Mouse (Mus musculus) intestine, embryonic 16.5 days (tissue): ENCODE data around the gene Cactin. TPM values are rescaled to one million over a fixed set of nuclear protein-coding genes. Genes with fewer than 3 reads are reported as not detected.

Source experiments
- ATAC-seq: fragments of 200-750 bp; cut with Nextera tagmentation; 2 replicates; pipeline ENCODE4 v1.8.0; 2017; ENCODE audit warnings: moderate TSS enrichment, moderate library complexity
- H3K27ac ChIP-seq: fragments of 300-500 bp; sonication (generic); 2 replicates; pipeline ENCODE4 v1.5.1; 2014; ENCODE audit warnings: mild to moderate bottlenecking, low read length
- H3K27me3 ChIP-seq: fragments of 300-500 bp; sonication (generic); replicated peaks from 2 replicates; pipeline ENCODE4 v1.6.1; 2014; ENCODE audit warnings: low read length, control low read depth, mixed read lengths; ENCODE audit not compliant: control insufficient read depth, insufficient read depth
- H3K36me3 ChIP-seq: fragments of 300-500 bp; sonication (generic); 2 replicates; pipeline ENCODE4 v1.6.1; 2014; ENCODE audit warnings: low read length, control low read depth; ENCODE audit not compliant: control insufficient read depth, insufficient read depth
- H3K4me1 ChIP-seq: fragments of 300-500 bp; sonication (generic); 2 replicates; pipeline ENCODE4 v1.6.1; 2014; ENCODE audit warnings: low read length, control low read depth, mixed read lengths; ENCODE audit not compliant: control insufficient read depth, insufficient read depth
- H3K4me2 ChIP-seq: fragments of 300-500 bp; sonication (generic); 2 replicates; pipeline ENCODE4 v1.6.1; 2014; ENCODE audit warnings: low read depth, low read length, control low read depth
- H3K4me3 ChIP-seq: fragments of 300-500 bp; sonication (generic); 2 replicates; pipeline ENCODE4 v1.5.1; 2014; ENCODE audit warnings: mild to moderate bottlenecking, low read length
- H3K9ac ChIP-seq: fragments of 300-500 bp; sonication (generic); 2 replicates; pipeline ENCODE4 v1.6.1; 2014; ENCODE audit warnings: low read depth, low read length
- H3K9me3 ChIP-seq: fragments of 300-500 bp; sonication (generic); 2 replicates; pipeline ENCODE4 v1.6.1; 2016; ENCODE audit warnings: low read length, control low read depth; ENCODE audit not compliant: control insufficient read depth
- WGBS: fragments of 180-500 bp; shearing (Covaris S2); extraction: QIAGEN DNeasy Blood & Tissue Kit; methylation state at CpG from one replicate; pipeline ENCODE4 v1.1.7; 2014; 5-methylcytosine and 5-hydroxymethylcytosine counted together
- polyA plus RNA-seq: library from polyadenylated mRNA; unstranded; fragments of >200 nt; fragmentation: Nextera tagmentation; extraction: Ambion mirVana; gene quantifications from 2 replicates; pipeline ENCODE4 v1.2.1, GENCODE M21; 2015

Gene Cactin
- polyA plus RNA-seq, 1 experiment from 2014 or later: 28.7 TPM

DNA sequence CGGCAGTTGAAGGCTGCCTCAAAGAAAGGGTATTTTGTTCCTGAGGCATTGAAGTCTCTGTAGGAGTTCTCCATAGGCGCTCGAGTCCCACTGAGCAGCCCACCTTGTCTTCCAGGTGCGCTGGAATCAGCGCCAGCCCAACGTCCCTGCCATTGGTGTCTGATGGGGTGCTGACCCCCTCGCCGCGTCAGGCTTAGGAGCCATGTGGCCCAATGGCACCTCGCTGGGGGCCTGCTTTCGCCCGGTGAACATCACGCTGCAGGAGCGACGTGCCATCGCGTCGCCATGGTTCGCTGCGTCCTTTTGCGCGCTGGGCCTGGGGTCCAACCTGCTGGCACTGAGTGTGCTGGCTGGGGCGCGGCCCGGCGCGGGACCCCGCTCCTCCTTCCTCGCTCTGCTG lies 11.4 kb downstream of the Cactin start:
- no peak for ATAC-seq
- 29% methylated on average over 29 of the region's 29 CpGs for WGBS
- Histone ChIP-seq H3K4me2 (peak overlapping the region; percentile 37), H3K27ac (no peak overlapping the region), H3K9me3 (no peaks in the 10 kb centered on the region), H3K4me3 (peak overlapping the region; percentile 24), H3K4me1 (peaks cover 47% of the 10 kb centered on the region), H3K36me3 (no peaks in the 10 kb centered on the region), H3K27me3 (peaks cover 9% of the 10 kb centered on the region; the same call in 1 of the 2 replicates), H3K9ac (peak overlapping the region; percentile 29; the same call in 1 of the 2 replicates)

DNA sequence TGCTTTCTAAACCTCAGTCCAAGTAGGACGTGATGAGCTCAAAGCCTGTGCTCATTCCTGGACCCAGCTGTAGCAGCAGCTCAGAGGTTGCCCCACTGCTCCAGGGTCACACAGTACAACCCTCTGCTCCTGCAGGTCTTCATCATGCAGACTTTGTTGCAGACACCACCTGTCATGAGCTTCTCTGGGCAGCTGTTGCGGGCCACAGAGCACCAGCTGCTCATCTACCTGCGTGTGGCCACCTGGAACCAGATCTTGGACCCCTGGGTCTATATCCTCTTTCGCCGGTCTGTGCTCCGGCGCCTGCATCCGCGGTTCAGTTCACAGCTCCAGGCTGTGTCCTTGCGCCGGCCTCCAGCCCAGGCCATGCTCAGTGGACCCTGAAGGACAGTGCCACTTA lies 13.4 kb downstream of the Cactin start:
- H3K4me2 ChIP-seq: no peak overlapping the region
- peaks cover 31% of the 10 kb centered on the region for H3K4me1 ChIP-seq
- peak overlapping the region; percentile 92 for H3K27ac ChIP-seq
- no peaks in the 10 kb centered on the region for H3K9me3 ChIP-seq
- no peak overlapping the region for H3K4me3 ChIP-seq
- H3K9ac ChIP-seq: peak overlapping the region; percentile 48
- no peaks in the 10 kb centered on the region for H3K36me3 ChIP-seq
- ATAC-seq: no peak
- H3K27me3 ChIP-seq: peaks cover 9% of the 10 kb centered on the region; the same call in 1 of the 2 replicates
- 74% methylated on average over 11 of the region's 11 CpGs for WGBS

DNA sequence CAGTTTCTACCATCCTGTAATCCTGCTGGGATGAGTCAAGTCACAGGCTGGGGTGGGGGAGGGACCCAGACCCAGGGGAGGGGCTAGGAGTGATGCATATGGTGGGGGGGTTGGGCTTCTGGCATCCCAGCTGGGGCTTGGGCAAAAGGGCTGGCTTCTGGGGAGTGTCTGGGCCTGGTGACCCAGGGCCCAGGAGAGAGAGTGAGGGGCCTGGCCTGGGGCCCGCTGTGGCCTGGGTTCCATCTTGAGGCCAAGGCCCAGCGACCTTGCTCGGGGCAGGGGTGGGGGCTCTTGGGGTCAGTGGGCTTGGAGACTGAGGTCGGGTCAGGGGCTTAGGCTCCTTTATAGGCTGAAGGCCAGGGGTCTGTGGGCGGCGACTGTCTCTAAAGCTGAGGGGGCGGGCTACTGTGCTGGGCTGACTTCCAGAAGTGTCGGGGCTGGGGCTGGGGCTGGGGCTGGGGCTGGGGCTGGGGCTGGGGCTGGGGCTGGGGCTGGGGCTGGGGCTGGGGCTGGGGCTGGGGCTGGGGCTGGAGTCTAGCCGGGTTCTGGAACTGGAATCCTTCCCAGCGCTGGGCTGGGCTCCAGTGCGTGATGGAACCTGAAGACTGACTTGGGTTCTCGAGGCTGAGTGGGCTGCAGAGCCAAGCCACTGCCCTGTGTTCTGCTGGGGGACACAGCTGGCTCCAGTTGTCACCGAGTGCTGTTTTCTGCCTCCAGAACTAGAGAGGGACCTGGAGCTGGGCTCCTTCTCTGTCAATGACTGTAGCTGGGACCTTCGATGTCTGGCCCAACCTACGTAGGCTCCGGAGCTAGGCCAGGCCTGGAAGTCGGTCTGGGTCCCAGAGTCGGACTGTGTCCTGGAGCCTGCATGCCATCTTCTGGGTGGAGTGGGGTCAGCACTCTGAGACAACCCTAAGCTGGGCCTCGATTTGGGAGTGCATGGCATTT lies 14.8 kb downstream of the Cactin start:
- WGBS: 45% methylated on average over 19 of the region's 19 CpGs
- no peaks in the 10 kb centered on the region for H3K36me3 ChIP-seq
- H3K27ac ChIP-seq: peak overlapping the region; percentile 92
- ATAC-seq: peak; percentile 56
- peak overlapping the region; percentile 48 for H3K9ac ChIP-seq
- peak overlapping the region; percentile 4; the same call in 1 of the 2 replicates for H3K4me2 ChIP-seq
- H3K4me3 ChIP-seq: no peak overlapping the region
- H3K27me3 ChIP-seq: peaks cover 9% of the 10 kb centered on the region; the same call in 1 of the 2 replicates
- H3K9me3 ChIP-seq: no peaks in the 10 kb centered on the region
- peaks cover 26% of the 10 kb centered on the region for H3K4me1 ChIP-seq

- Histone ChIP-seq H3K36me3 (no peaks in the 10 kb centered on the region), H3K27ac (peak overlapping the region; percentile 83), H3K4me3 (no peak overlapping the region), H3K9me3 (no peaks in the 10 kb centered on the region), H3K4me2 (no peak overlapping the region), H3K9ac (peak overlapping the region; percentile 37), H3K4me1 (peaks cover 32% of the 10 kb centered on the region), H3K27me3 (peaks cover 9% of the 10 kb centered on the region; the same call in 1 of the 2 replicates)
- 91% methylated on average over 4 of the region's 4 CpGs for WGBS
- ATAC-seq: no peak
Measured at GRCm38 (mm10) chr10:81336558-81336957, 15.7 kb downstream of the Cactin start.

DNA sequence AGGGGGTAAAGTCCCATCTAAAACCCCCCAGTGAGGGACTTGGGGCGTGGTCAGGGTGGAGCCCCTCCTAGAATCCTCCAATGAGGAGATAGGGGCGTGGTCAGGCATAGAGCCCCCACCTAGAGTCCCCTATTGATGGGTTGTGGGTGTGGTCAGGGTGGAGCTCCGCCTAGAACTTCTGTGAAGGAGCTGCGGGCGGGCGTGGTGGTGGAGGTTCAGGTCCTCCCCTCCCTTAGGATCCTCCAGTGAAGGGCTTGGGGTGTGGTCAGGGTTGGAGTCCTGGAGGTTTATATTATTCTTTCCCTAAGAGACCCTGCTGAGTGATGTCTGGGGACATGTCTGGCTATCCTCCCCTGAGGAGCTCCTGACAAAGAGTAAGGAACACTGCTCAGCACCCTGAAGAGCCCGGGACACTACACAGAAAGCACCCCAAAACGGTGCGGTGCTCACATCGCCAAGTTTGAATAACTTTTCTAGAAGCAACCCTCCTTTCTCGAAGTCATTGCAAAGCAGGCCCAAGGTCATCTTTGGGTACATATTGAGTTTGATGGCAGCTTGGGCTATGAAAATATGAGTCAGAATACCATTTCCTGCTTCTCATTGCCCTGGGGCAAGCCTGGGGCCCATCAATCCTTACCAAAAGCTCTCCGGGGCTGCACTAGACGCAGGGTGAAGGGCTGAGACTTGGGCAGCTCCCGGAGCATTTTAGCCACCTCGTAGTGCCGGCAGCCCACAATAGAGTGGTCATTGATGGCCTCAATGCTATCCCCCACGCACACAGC lies 19.8 kb downstream of the Cactin start:
- 43% methylated on average over 17 of the region's 17 CpGs for WGBS
- Histone ChIP-seq H3K4me1 (peaks cover 26% of the 10 kb centered on the region), H3K36me3 (no peaks in the 10 kb centered on the region), H3K9me3 (no peaks in the 10 kb centered on the region), H3K9ac (no peak overlapping the region), H3K4me2 (no peak overlapping the region), H3K27ac (no peak overlapping the region), H3K4me3 (no peak overlapping the region), H3K27me3 (peaks cover 13% of the 10 kb centered on the region; the same call in 1 of the 2 replicates)
- ATAC-seq: no peak

DNA sequence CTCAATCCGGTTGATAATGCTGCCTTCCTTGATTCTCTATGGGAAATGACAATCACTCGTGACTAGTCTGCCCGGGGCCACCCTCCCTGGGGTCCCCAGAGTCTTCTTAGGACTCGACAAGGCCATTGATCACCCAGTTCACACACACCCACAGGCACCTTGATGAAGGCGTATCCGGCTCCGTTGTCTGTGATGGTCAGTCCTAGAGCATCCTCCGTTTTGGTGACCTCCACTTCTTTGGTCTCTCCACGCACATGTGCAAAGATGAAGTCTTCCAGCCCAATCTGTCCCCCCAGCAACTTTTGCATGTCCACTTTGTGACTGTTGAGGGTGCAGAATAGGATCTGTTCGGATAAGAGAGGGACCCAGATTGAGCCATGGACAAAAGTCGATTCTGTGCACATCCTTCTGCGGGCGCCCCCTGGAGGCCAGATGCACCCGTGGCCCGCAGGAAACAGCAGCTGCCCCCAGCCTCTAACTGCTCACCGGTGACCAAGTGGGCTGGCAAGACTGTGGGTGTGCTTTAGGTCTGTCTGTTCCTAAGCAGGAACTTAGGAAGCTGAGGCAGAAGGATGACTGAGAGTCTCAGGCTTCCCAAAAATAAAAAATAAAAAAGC lies 20.5 kb downstream of the Cactin start:
- ATAC-seq: no peak
- Histone ChIP-seq H3K36me3 (no peaks in the 10 kb centered on the region), H3K27me3 (peaks cover 13% of the 10 kb centered on the region; the same call in 1 of the 2 replicates), H3K9ac (no peak overlapping the region), H3K4me2 (no peak overlapping the region), H3K4me1 (peaks cover 21% of the 10 kb centered on the region), H3K9me3 (no peaks in the 10 kb centered on the region), H3K4me3 (no peak overlapping the region), H3K27ac (no peak overlapping the region)
- 36% methylated on average over 16 of the region's 16 CpGs for WGBS

GRCm38 (mm10) chr10:81342686-81343505 lies 22.0 kb downstream of the Cactin start, which contains the start of gene Gipc3:
Gipc3 (minus strand) TSS chr10:81343266.
- Histone ChIP-seq H3K9ac (peak within 1 kb of the TSS; percentile 76), H3K4me3 (peak within 1 kb of the TSS; percentile 60), H3K4me1 (peaks cover 32% of the 10 kb centered on the region), H3K4me2 (peak within 1 kb of the TSS; percentile 96), H3K27ac (no peak within 1 kb of the TSS), H3K9me3 (no peaks in the 10 kb centered on the region), H3K36me3 (no peaks in the 10 kb centered on the region), H3K27me3 (peaks cover 13% of the 10 kb centered on the region; the same call in 1 of the 2 replicates)
- WGBS: 3% methylated on average over 64 of the region's 67 CpGs
- ATAC-seq: no peak

DNA sequence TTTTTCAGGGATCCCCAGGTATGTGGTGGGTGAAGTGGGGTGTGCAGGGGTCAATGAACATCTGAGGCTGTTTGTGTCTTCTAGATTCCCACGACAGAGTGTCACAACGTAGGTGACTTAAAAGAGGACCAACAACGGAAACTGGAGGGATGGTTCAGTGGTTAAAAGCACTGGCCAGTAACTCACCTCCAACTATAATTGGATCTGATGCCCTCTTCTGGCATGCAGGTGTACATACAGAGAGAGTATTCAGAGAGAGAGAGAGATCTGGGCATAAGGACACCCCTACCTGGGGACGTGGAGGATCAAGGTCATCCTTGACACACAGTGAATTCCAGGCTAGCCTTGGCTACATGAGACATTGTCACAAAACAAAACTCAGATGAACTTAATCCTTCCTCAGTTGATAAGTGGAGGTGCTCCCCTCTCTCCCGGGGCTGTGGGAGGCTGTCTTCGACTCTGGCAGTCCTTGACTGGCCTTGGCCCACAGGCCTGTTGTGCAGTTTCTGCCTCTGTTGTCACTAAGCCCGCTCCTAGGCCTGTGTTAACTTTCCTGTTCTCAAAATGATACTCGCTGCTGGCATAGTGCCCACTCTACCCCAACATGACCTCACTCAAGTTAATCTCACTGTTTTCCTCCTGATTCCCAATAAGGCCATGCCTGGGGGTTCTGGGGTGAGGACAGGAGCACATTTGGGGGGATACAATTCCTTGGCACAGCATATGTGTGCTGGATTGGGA lies 23.7 kb downstream of the Cactin start:
- no peak overlapping the region for H3K4me2 ChIP-seq
- no peak overlapping the region for H3K4me3 ChIP-seq
- peaks cover 45% of the 10 kb centered on the region for H3K4me1 ChIP-seq
- no peak overlapping the region for H3K27ac ChIP-seq
- 53% methylated on average over 8 of the region's 8 CpGs for whole genome bisulfite sequencing
- peaks cover 13% of the 10 kb centered on the region; the same call in 1 of the 2 replicates for H3K27me3 ChIP-seq
- ATAC-seq: no peak
- no peaks in the 10 kb centered on the region for H3K9me3 ChIP-seq
- H3K36me3 ChIP-seq: no peaks in the 10 kb centered on the region
- no peak overlapping the region for H3K9ac ChIP-seq
